Mouse (Mus musculus): ENCODE results near the gene Ampd2.
A peak's percentile ranks its signal among the peaks of the same experiment; 100 is the strongest.

Gene Ampd2

DNA sequence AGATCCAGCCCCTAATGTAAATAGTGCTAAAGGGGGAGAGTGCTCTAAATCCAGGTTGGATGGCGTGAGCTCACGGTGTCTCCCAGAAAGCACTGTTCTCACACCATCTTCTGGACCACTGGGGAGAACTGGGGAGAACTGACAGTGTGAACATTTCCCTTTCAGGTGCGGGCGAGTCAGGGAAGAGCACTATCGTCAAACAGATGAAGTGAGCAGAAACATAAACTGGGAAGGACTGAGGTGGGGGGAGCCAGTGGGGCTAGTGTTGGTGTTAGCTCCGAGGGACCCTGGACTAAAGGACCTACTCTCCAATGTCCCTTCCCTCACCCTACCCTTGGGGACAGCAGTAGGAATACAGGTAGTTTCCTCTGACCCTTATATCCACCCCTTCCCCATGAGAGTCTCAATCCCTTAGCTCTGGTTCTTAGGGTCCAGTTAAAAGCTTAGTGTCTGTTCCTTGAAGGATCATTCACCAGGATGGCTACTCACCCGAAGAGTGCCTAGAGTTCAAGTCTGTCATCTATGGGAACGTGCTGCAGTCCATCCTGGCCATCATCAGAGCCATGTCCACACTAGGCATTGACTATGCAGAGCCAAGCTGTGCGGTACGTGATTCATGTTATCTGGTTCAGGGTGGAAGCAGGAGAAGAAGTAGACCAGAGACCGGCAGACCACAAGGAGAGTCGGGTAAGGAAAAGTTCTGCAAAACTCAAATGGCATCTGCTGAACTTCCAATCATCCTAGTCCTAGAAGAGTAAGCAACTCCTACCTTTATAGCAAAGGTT lies 8.7 kb upstream of the Ampd2 start:
- DNase-seq (ENCODE audit: inconsistent ontology term) = no peak

GRCm38 (mm10) chr3:108094146-108094545 lies 7.7 kb upstream of the Ampd2 start:
- no peak for DNase-seq (ENCODE audit: inconsistent ontology term)

DNA sequence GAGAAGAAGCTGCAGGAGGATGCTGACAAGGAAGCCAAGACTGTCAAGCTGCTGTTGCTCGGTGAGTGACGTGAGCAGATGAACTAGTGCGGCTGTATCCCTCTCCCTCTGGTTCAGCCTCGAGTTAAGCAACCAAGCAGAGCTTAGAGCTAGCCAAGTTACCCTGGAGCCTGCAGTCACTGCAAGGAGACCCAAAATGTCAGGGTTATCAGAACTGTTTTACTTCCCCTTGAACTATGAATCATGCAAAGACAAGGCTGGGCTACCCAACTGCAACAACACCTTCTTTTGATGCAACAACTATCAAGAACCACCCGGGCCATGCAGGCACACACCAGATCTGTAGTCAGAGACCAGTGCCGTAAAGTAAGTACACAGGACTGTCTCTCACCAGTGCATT lies 6.9 kb upstream of the Ampd2 start:
- no peak for DNase-seq (ENCODE audit: inconsistent ontology term)

DNA sequence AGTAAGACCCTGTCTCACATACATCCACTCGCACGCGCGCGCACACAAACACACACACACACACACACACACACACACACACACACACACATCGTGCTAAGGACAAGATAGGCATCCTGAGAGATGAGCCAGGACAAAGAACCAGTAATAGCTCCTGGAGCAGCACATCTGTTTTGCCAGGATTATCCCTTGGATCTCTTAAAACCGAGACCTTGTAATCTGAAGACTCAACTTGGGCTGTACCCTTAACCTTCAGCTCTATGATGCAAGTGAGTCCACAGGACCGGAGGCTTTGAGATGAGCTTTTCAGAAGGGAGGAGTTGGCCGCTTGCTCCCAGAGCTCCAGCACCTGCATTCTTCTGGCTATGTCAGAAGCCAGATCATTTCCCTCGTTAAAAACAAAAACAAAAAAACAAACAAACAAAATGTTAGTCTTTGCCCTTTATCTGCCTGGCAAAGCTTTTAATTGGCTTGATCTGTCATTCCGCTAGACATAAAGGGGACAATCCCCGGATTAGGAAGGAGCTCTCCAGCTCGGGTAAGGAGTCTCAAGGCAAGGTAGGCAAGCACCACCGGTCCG lies 6.2 kb upstream of the Ampd2 start, which contains the start of gene Gnat2:
TSS of gene Gnat2 (plus strand) at position 254 of the 580 bp plus-strand sequence.
- no peak for DNase-seq (ENCODE audit: inconsistent ontology term)

- DNase-seq (ENCODE audit: inconsistent ontology term) = no peak
These were observed 5.6 kb upstream of the Ampd2 start for GRCm38 (mm10) chr3:108092030-108092429.

DNA sequence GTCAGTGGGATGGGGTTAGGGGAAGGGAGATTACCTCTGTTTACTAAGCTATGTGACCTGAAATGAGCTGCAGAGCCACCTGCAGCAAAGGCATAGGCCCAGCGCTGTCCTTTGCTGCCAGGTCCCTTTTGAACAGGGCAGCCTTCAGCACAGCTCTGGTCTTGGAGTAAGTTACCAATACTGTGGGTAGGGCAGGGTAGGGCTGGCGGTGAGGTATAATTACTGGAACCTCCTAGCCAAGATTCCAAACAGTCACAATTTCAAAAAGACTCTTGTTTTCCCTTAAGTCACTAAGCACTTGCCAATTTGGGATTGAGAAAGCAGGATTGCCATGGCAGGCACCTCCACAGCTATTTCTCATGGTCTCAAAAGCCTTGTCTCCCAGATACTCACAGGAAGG lies 4.1 kb upstream of the Ampd2 start:
- DNase-seq (ENCODE audit: inconsistent ontology term) = no peak

DNA sequence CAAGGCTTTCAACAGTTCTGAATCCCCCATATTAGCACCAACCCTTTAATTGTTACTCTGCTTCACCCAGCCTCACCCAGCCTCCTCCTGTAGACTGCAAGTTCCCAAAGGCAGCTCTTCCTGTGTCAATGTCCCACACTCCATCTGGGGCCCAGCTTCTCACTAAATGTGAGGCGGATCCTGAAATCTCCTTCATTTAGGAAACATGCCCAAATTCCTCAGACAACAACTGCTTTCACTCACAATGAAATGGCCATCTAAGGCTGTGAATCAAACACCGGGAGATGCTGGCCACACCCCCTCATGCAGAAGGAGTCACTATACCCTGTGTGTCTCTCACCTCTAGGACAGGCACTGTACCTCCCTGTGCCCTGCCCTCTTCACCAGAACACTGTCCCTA lies 3.5 kb upstream of the Ampd2 start:
- no peak for DNase-seq (ENCODE audit: inconsistent ontology term)

DNA sequence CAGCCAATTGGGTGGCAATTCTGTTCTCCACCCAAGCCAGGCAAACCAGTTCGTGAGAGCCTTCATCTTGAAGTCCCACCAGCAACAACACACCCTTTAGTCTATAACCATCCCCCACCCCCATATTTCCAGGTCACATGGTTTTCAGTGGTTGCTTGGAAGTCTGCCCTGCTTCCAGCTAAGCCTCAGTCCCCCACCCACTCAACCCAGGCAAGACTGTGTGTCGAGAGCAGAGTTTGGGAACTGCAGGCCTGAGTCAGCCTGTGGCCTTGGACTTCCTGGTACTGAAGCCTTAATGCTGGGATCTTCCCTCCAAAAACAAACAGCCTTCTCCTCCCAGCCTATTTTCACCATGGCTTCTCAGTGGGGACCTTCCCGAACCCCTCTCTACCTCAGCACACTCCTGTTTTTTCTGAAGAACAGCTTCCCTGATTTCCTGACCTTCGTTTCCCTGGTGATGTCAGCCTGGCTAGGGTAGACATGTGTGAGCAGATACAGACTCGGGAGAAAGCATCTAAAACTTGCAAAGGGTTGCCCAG lies 2.5 kb upstream of the Ampd2 start:
- no peak for DNase-seq (ENCODE audit: inconsistent ontology term)

DNA sequence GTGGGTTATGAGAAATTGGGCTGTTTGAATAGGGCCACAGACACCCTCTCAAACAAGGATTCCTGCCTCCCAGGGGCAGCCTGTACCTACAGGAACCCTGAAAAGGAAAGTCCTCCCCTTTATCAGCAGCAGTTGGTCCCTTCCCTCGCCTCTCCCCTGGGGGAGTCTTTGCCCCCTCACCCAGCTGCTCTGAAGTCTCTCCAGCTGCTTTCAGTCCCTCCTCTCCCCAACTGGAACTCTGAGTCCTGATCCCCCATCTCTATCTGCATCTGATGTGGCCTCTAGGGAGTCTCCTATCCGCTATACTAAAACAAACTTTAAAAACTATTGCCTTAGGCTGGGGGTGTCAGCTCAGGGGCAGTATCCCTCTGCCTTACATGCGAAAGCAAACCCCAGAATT lies 878 bp upstream of the Ampd2 start:
- DNase-seq (ENCODE audit: inconsistent ontology term) = no peak

DNA sequence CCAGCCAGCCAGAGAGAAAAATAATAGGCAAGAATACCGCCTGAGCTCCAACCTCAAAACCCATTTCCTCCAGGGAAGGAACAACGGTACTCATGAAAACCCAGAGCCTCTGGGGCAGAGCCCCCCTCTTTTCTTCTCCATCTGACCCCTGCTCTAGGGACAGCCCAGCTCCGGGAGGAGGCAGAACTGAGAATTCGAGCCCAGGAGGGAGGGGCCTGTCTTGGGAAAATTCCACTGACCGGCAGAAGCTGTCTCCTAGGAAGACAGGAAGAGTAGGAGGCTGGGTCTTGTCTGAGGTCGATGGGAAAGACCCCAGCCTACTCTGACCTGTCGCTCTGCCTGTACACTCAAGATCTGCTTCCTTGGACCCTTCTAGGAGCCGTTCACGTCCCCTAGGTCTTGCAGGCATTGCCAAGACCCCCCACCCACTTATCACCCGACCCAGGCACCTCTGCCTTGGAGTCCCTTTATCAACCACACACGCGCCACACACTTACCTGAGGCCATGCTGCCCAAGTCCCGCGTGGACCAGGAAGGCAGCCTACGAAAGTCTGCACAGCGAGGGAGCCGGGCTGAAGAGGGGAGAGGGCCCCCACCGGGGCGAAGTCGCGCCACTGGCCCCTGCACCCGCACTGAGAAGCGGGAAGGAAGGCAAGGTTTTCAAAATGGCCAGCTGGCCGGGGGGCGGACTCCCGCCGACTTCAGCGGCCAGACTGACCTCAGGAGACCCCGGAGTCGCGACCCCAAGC lies 556 bp downstream of the Ampd2 start:
- DNase-seq (ENCODE audit: inconsistent ontology term) = peak; percentile 89

- DNase-seq (ENCODE audit: inconsistent ontology term) = peak; percentile 98
These were observed 1.1 kb downstream of the Ampd2 start for GRCm38 (mm10) chr3:108085281-108085720.

DNA sequence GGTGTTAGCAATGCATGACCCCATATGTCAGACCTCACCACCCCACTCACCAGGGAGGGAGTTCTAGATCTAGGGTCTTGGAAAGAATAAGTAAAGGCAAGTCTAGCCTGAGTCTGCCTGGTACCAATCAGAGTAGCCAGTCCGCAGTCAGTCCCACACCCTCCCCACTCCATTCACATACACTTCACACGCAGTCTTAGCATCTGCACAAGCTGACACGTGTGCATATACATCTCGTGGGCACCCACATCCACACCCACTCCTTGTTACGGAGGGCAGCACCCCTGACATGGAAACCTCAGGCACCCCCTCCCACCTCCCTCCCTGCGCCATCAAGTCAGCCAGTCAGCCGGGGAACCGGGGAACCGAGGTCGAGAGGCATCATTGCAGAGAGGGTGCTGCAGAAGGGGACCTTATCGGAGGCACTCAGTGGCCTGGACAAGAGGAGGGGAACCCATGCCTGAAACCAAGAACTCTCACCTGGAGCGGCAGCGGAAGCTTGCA lies 1.6 kb downstream of the Ampd2 start:
- DNase-seq (ENCODE audit: inconsistent ontology term) = no peak

DNA sequence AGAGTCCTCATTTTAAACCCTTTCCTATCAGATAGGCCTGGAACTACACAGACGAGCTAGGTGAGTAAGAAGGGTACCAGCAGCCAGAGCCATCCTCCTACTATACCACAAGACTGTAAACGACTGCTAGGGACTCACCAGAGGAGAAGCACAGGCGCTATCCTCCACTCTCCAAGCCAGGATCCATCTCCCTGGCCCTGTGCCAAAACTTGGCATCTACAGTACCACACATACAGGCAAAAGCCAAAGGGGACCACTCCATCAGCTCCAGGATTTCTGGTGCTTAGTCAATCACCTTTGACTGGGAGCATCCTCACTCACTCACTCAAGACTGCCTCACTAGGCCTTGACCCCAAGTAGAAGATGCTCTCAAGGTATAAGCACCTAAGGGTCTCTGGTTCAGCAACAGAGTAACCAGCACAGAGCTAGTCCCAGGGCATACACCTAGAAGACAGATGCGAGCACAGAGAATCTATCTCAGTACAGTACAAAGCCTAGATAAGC lies 2.5 kb downstream of the Ampd2 start:
- no peak for DNase-seq (ENCODE audit: inconsistent ontology term)

GRCm38 (mm10) chr3:108083161-108083560 lies 3.3 kb downstream of the Ampd2 start:
- no peak for DNase-seq (ENCODE audit: inconsistent ontology term)

DNA sequence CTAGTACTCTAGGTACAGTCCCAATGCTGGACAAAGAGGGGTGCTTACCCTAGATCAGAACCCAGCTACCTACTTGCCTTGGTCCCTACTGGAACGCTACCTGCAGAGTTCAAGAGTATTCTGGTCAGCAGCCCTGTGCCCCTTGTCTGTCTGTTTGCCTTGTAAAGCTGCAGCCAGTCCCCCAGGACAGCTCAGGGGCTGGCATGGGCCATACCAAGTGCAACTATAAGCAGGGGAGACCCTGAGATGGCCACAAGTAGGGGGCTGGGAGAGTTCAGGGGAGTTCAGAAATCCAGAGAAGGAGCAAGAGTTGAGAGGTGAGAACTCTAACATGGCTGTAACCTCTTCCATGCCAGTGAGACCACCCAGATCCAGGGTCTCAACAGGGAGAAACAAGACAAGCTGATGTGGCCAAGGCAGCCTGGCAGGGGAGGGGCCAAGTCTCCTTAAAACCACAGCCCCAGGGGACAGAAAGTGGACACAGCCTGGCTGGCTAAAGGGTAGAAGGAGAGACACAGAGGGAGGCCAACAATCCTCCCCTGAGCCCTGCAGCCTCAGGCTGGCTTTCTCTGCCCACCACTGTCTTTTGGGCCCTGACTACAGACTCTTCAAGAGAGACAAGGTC lies 4.1 kb downstream of the Ampd2 start:
- DNase-seq (ENCODE audit: inconsistent ontology term) = no peak

DNA sequence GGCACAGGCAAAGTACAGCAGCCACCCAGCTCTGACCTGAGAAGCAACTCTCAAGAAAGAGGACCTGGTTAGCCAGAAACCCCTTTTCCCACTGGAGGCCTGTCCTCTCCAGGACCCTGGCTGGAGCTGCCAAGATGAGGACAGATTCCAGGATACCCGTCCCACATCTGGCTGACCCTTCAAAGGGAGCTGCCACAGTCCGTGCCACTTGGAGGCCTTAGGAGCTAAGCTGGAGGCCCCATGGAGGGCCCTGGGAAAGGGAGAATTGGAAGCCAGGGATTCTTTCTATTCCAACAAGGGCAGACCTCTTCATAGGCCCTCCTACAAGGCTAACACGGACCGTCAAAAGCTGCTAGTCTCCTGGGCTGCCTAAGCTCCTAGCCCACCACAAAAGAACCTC lies 4.8 kb downstream of the Ampd2 start:
- DNase-seq (ENCODE audit: inconsistent ontology term) = no peak

DNA sequence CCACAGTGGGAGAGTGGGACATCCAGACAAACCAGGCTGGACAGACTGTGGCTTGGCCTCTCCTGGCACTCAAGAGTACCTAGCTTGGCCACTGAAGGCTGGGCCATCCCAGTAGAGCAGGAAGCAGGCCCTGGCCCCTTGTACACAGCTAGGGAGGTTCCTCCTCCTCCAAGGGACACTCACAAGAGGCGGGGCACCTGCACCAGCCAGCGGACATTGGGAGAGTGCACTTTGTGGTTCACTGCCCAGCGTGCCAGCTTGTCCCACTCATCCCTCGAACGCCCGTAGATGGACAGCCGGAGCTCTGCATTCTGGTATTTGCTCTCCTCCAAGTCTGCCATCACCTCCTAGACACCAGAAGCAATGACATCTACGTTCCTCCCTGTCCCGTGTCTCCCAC lies 9.6 kb downstream of the Ampd2 start:
- DNase-seq (ENCODE audit: inconsistent ontology term) = no peak

GRCm38 (mm10) chr3:108072983-108073569 lies 13.4 kb downstream of the Ampd2 start:
- no peak for DNase-seq (ENCODE audit: inconsistent ontology term)

DNA sequence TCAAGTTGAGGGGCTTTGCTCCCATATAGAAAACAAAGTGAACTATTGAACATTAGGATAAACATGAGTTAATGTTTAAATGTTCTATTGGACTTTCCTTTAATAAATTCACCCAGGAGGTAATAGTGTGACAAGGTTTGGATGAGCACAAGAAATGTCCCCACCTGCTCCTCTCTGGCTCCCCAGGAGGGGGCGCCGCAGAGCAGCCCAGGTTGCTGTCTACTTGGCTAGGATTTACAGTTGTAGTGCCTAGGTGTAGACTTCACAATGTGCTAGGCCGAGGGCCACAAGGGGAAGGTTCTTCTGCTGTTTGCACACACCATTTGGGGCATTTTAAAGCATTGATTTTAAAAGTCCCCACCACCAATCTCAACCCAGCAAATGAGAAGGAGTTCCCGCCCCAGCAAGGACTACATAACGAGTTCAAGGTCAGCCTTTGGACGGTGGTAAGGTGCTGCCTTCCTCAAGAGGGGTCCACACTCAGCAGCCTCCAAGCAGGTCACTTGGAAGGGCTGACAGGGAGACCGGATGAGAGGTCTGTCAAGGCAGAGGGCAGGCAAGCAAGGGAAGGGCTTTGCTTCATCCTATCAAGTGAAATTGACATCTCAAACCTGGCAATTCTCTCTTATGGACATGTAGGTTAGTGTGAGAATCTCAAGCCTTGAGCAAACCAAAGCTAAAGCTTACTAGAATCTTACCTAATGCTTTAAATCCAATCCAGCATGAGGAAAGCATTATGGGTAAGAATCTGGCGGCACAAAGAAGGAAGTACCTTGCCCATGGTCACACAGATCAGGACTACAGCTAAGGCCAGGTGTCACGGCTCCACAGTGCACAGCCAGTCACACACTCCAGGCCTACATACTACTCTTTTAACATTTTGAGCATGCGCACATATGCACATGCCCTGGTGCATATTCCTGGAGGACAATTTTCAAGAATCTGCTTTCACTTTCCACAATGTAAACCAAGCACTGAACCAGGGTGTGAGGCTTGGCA lies 15.9 kb downstream of the Ampd2 start:
- DNase-seq (ENCODE audit: inconsistent ontology term) = peak; percentile 60
